Mouse (Mus musculus) neutrophil, adult 83 days (primary cell): ENCODE data around the gene Slc2a2. TPM values are rescaled to one million over a fixed set of nuclear protein-coding genes. Genes with fewer than 3 reads are reported as not detected.

Experiments
- total RNA-seq, 2 experiments: library from RNA; stranded (reverse); gene quantifications; one replicate each; pipeline ENCODE4 v1.2.4; 2023

Slc2a2 gene
- not detected for total RNA-seq

GRCm38 (mm10) chr3:28697797-28698196, at the start of gene Slc2a2:
Gene Slc2a2 (plus strand): TSS chr3:28697903.

Other genes with a start within 250 kb of the Slc2a2 start
- gene Eif5a2, start 83.4 kb downstream of the Slc2a2 start, total RNA-seq, result 1 to 10 TPM in 1 of 2 experiments, under 1 TPM in 1; 0.86 to 1.1 TPM
- 100 to 1,000 TPM; 166 to 185 TPM for gene Rpl22l1, start 107.5 kb downstream of the Slc2a2 start, total RNA-seq
- not detected for gene Gm1527, start 194.7 kb downstream of the Slc2a2 start, total RNA-seq